Mouse (Mus musculus): Measurements from ENCODE around the gene Phox2a. TPM values are rescaled to one million over a fixed set of nuclear protein-coding genes. Genes with fewer than 3 reads are reported as not detected.

The Phox2a gene
- total and polyA plus RNA-seq, 3 experiments: not detected

- Histone ChIP-seq H3K79me2 (ENCODE audit: control insufficient read depth, insufficient read depth, low read length, poor library complexity) (no peaks in the 10 kb centered on the region), H3K9ac (ENCODE audit: control insufficient read depth, low read depth, low read length, poor library complexity, severe bottlenecking) (no peak overlapping the region), H3K4me1 (ENCODE audit: control insufficient read depth in 1 of 2, insufficient read depth in 2 of 2, low read length in 2 of 2) (no peaks in the 10 kb centered on the region), H3K27me3 (ENCODE audit: control insufficient read depth in 1 of 2, insufficient read depth in 2 of 2, low read length in 2 of 2) (no peaks in the 10 kb centered on the region), H3K27ac (ENCODE audit: control insufficient read depth, low read depth, low read length) (no peak overlapping the region), H3K9me3 (replicated peaks; ENCODE audit: insufficient read depth, low read length) (no peaks in the 10 kb centered on the region), H3K4me3 (ENCODE audit: control insufficient read depth in 1 of 2, insufficient read depth in 1 of 2, low read depth in 2 of 2, low read length in 2 of 2) (no peak overlapping the region), H3K36me3 (ENCODE audit: control insufficient read depth in 1 of 2, insufficient read depth in 2 of 2, low read length in 2 of 2) (no peaks in the 10 kb centered on the region)
- TF ChIP-seq POLR2AphosphoS5 (IDR thresholded peaks at IDR 0.05; ENCODE audit: borderline replicate concordance, low read depth, low read length) (no peak), NELFE (IDR thresholded peaks at IDR 0.05; ENCODE audit: low read depth, low read length) (no peak), RAD21 (IDR thresholded peaks at IDR 0.05; ENCODE audit: low read depth, low read length) (no peak), GATA1 (IDR thresholded peaks at IDR 0.05; ENCODE audit: low read depth, low read length) (no peak), SMC3 (IDR thresholded peaks at IDR 0.05; ENCODE audit: low read depth, low read length) (no peak), MYC (IDR thresholded peaks at IDR 0.05; ENCODE audit: low read depth, low read length) (no peak), TCF12 (IDR thresholded peaks at IDR 0.05; ENCODE audit: low read depth, low read length) (no peak), POLR2AphosphoS2 (IDR thresholded peaks at IDR 0.05; ENCODE audit: low read length) (no peak), HCFC1 (IDR thresholded peaks at IDR 0.05; ENCODE audit: low read depth, low read length) (no peak), ELF1 (IDR thresholded peaks at IDR 0.05; ENCODE audit: low read depth, low read length) (no peak)
- DNase-seq (ENCODE audit: low read depth, low spot score): no peak
These were observed 46.5 kb upstream of the Phox2a start for GRCm38 (mm10) chr7:101771604-101772003.

GRCm38 (mm10) chr7:101772687-101773086 lies 45.4 kb upstream of the Phox2a start:
- Histone ChIP-seq H3K9me3 (replicated peaks; ENCODE audit: insufficient read depth, low read length) (no peaks in the 10 kb centered on the region), H3K9ac (ENCODE audit: control insufficient read depth, low read depth, low read length, poor library complexity, severe bottlenecking) (no peak overlapping the region), H3K79me2 (ENCODE audit: control insufficient read depth, insufficient read depth, low read length, poor library complexity) (no peaks in the 10 kb centered on the region), H3K36me3 (ENCODE audit: control insufficient read depth in 1 of 2, insufficient read depth in 2 of 2, low read length in 2 of 2) (no peaks in the 10 kb centered on the region; a peak in 1 of 4 replicates), H3K27ac (ENCODE audit: control insufficient read depth, low read depth, low read length) (no peak overlapping the region), H3K4me3 (ENCODE audit: control insufficient read depth in 1 of 2, insufficient read depth in 1 of 2, low read depth in 2 of 2, low read length in 2 of 2) (no peak overlapping the region), H3K4me1 (ENCODE audit: control insufficient read depth in 1 of 2, insufficient read depth in 2 of 2, low read length in 2 of 2) (no peaks in the 10 kb centered on the region), H3K27me3 (ENCODE audit: control insufficient read depth in 1 of 2, insufficient read depth in 2 of 2, low read length in 2 of 2) (no peaks in the 10 kb centered on the region)
- TF ChIP-seq E2F4 (IDR thresholded peaks at IDR 0.05; ENCODE audit: borderline replicate concordance, low read depth, low read length) (no peak), MYC (IDR thresholded peaks at IDR 0.05; ENCODE audit: low read depth, low read length) (no peak), POLR2AphosphoS2 (IDR thresholded peaks at IDR 0.05; ENCODE audit: low read length) (no peak), CHD2 (IDR thresholded peaks at IDR 0.05; ENCODE audit: low read length) (no peak)
- no peak for DNase-seq (ENCODE audit: low read depth, low spot score)

GRCm38 (mm10) chr7:101777053-101777452 lies 41.1 kb upstream of the Phox2a start:
- Histone ChIP-seq H3K27me3 (ENCODE audit: control insufficient read depth in 1 of 2, insufficient read depth in 2 of 2, low read length in 2 of 2) (no peaks in the 10 kb centered on the region), H3K36me3 (ENCODE audit: control insufficient read depth in 1 of 2, insufficient read depth in 2 of 2, low read length in 2 of 2) (peaks cover 0 to 2% of the 10 kb centered on the region in 2 experiments; a peak in 1 of 4 replicates), H3K9ac (ENCODE audit: control insufficient read depth, low read depth, low read length, poor library complexity, severe bottlenecking) (no peak overlapping the region), H3K4me1 (ENCODE audit: control insufficient read depth in 1 of 2, insufficient read depth in 2 of 2, low read length in 2 of 2) (no peaks in the 10 kb centered on the region), H3K9me3 (replicated peaks; ENCODE audit: insufficient read depth, low read length) (no peaks in the 10 kb centered on the region), H3K27ac (ENCODE audit: control insufficient read depth, low read depth, low read length) (no peak overlapping the region), H3K79me2 (ENCODE audit: control insufficient read depth, insufficient read depth, low read length, poor library complexity) (no peaks in the 10 kb centered on the region), H3K4me3 (ENCODE audit: control insufficient read depth in 1 of 2, insufficient read depth in 1 of 2, low read depth in 2 of 2, low read length in 2 of 2) (no peak overlapping the region)
- TF ChIP-seq MYB (IDR thresholded peaks at IDR 0.05; ENCODE audit: low read depth, low read length) (no peak), USF2 (IDR thresholded peaks at IDR 0.05; ENCODE audit: borderline replicate concordance in 1 of 2, insufficient read depth in 1 of 2, low read depth in 1 of 2, low read length in 2 of 2) (no peak), POLR2AphosphoS2 (IDR thresholded peaks at IDR 0.05; ENCODE audit: low read length) (no peak), UBTF (IDR thresholded peaks at IDR 0.05; ENCODE audit: borderline replicate concordance, insufficient read depth, low read depth, low read length) (no peak), MAZ (IDR thresholded peaks at IDR 0.05; ENCODE audit: low read depth, low read length) (no peak), USF1 (IDR thresholded peaks at IDR 0.05; ENCODE audit: low read depth, low read length) (no peak), CHD1 (IDR thresholded peaks at IDR 0.05; ENCODE audit: low read depth, low read length) (no peak), TBP (IDR thresholded peaks at IDR 0.05; ENCODE audit: low read depth, low read length) (no peak)
- peak; percentile 10 for DNase-seq (ENCODE audit: low read depth, low spot score)
